Mouse (Mus musculus): ENCODE results near the gene 9530077C05Rik. TPM values are rescaled to one million over a fixed set of nuclear protein-coding genes. Genes with fewer than 3 reads are reported as not detected.
A peak's percentile ranks its signal among the peaks of the same experiment; 100 is the strongest.

The 9530077C05Rik gene
- total RNA-seq, 2 experiments from 2014 or later = 2.1 to 2.2 TPM

DNA sequence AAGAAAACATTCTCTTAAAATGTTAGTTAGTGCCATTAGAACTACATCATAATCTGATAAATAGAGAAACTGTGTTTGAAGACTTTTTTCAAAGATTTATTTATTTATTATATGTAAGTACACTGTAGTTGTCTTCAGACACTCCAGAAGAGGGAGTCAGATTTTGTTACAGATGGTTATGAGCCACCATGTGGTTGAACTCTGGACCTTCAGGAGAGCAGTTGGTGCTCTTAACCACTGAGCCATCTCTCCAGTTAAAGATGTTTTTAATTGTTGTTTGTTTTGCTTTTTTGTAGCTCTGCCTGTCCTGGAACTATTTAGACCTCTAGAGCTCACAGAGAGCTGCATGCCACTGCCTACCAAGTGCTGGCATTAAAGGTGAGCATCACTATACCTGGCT lies 43.7 kb downstream of the 9530077C05Rik start:
- ATAC-seq (replicated peaks; ENCODE audit: poor library complexity) = no peak

GRCm38 (mm10) chr9:22457142-22457835 lies 46.0 kb downstream of the 9530077C05Rik start:
- ATAC-seq (replicated peaks; ENCODE audit: poor library complexity) = no peak

- no peak for ATAC-seq (replicated peaks; ENCODE audit: poor library complexity)
Measured at GRCm38 (mm10) chr9:22461946-22462345, 50.6 kb downstream of the 9530077C05Rik start.

DNA sequence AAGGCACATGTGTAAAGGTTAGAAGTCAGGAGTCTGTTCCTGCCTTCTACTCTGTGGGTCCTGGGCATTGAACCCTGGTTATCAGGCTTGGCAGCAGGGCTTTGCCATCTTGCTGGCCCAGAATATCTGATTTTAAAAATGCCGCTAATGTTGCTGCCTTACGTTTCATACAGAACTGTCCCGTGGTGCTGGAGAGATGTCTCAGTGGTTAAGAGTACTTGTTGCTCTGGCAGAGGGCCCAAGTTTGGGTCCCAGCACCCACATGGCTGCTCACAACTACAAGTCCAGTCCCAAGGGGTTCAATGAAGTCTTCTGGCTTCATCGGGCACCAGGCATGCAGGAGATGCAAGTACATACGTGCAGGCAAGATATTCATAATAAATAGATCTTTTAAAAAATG lies 54.9 kb downstream of the 9530077C05Rik start:
- ATAC-seq (replicated peaks; ENCODE audit: poor library complexity) = peak; percentile 20; the same call in 1 of the 2 replicates

DNA sequence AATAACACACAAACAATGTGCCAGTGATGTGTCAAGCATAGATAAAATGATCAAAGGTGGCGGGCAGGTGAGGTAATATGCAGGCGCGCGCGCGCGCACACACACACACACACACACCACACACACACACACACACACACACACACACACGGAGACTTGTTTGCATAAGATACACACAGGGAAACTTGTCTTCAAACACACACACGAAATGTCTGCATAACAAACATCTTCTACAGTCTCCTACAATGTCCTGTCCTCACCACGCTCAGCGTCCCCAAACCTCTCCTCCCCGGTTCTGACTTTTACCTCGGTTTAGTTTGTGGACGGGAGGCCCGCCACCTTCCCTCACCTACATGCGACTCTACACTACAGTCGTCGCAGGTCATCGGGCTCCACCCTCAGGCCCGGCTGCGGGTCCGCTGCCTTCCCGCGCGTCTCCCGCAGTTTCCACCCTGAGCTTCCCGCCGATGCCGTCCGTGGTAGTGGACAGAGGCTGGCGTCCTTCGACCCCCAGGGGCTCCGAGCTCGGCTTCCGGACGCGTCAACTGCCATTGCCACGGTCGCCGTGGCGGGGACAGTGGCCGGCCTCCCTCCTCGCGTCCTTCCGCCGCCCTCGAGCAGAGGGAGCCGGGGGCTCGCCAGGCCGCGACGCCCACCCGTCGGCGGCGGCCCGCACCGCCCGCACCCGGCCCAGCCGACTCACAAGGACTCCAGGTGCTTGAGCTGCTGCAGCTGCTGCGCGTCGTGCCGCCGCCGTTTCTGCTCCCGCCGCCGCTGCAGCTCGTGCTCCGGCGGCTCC lies 56.3 kb downstream of the 9530077C05Rik start:
- ATAC-seq (replicated peaks; ENCODE audit: poor library complexity) = peak; percentile 63

DNA sequence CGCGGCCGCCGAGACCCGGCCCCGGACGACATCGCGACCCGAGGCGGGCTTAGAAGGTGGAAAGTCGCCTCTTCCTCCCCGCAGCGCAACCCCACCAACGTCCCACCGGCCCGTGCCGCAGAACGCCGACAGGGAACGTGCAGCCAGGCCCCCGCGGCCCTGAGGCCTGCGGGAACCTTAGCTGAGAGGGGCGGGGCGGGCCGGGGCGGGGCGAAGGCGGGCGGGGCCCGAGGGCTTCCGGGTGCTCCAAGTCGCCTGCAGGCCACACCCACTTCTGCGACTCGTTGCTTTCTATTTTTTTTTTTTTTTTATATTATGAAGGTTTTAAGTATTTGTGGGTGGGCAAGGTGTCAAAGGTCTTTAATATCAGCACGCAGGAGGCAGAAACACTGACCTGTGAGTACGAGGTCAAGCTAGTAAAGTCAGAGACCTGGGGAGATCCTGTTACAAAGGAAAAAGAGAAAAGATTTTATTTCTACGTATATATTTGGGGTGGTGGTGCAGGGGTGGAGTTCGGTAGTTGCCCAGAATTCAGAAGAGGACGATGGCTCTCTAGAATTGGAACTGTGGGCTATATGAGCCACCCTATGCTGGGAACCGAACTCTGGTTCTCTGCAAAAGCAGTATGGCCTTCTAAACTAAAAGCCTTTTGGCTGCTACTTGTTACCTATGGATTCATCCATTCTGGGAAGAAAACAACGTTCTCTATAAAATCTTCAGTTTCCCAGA lies 57.0 kb downstream of the 9530077C05Rik start:
- ATAC-seq (replicated peaks; ENCODE audit: poor library complexity) = peak; percentile 78

DNA sequence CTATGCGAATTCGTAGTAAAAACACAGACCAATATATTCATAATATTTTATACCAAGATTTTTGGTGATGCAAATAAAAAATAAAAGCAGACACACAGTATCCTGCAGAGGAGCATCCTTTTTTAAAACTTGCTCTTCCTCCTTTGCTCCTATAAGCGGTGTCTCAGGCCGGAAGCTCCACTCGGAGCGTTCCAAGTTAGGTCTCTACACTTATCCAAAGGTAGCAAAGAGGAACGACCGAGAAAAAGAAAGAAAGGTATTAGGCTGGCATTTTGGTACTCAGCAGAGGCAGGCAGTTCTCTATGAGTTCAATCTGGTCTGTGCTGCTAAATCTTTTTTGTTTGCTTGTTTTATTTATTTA lies 57.6 kb downstream of the 9530077C05Rik start:
- no peak for ATAC-seq (replicated peaks; ENCODE audit: poor library complexity)

DNA sequence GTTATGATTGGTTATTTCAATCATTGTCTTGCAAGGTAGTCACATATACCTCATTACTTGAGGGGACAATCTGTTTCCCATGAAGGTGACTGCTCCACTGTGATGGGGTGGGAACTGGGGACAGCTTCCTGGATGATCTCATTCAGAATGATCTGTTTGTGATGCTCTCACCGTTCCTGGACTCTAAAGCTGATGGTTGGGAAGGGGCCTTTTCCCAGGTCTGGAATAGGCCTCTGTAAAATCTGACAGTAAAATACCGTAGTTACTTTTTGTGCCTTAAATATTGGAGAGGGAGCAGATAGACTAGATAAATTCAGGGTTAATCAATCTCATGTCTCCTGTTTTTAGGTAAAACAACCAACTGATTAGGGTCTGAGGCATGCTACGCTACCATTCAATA lies 58.3 kb downstream of the 9530077C05Rik start, which contains the start of gene Rp9:
Gene Rp9, minus strand, starts transcription at position 101 of the 400 bp plus-strand sequence.
- ATAC-seq (replicated peaks; ENCODE audit: poor library complexity) = no peak

- ATAC-seq (replicated peaks; ENCODE audit: poor library complexity) = peak; percentile 97
Measured at GRCm38 (mm10) chr9:22475424-22475868, 64.1 kb downstream of the 9530077C05Rik start, which contains the start of gene Bbs9. Bbs9 (plus strand) TSS chr9:22475715.

GRCm38 (mm10) chr9:22476265-22476664 lies 65.0 kb downstream of the 9530077C05Rik start:
- ATAC-seq (replicated peaks; ENCODE audit: poor library complexity) = no peak

DNA sequence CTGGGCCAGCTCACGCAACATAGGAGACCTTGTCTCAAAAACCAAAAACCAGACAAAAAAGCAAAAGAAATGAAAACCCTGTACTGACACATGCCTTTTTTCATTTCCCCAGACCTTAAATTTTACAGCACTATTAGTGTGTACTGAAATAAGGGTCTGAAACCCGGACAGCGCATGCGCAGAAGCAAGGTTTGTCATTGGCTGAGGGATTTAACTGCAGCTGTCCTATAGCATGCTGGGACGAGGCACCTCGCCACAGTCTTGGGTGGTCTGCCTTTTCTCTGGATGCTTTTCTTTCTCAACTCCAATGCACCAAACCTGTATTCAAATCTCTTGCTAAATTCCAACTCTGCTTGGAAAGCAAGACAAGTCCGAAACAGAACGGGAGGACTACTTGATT lies 67.6 kb downstream of the 9530077C05Rik start:
- ATAC-seq (replicated peaks; ENCODE audit: poor library complexity) = no peak

GRCm38 (mm10) chr9:22483866-22484561 lies 72.7 kb downstream of the 9530077C05Rik start:
- ATAC-seq (replicated peaks; ENCODE audit: poor library complexity) = no peak

DNA sequence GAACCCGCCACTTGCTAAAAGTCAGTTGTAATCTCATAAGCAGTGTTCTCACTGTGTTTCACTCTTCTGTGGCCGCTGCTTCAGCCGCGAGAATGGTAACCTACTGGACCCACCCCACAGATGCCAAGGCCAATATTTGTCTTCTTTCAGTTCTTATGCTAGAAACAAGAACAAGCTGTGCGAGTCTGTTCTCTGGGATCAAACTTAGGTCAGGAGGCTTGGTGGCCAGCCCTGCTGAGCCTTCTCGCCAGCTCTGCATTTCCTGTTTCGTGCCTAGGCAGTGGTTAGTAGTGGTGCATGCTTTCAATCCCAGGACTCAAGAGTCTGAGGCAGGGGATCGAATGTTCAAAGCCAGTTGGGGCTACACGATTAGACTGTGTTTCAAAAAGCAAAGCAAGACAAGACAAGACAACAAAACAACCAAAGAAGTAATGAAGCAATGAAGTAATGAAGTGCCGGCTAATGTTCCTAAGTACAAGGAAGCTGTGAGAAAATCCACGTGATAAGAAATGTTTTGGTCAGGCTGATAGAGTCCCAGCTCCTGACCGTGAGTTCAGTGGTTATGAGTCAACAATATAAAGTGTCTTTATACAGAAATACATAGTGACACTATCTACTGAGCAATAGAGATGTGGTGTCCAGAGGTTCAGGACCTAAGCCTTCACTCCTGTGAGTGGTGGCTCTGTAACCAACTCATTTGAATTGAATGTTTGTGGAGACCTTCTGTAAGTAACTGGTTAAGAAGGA lies 73.4 kb downstream of the 9530077C05Rik start:
- no peak for ATAC-seq (replicated peaks; ENCODE audit: poor library complexity)

GRCm38 (mm10) chr9:22486211-22486610 lies 74.9 kb downstream of the 9530077C05Rik start:
- ATAC-seq (replicated peaks; ENCODE audit: poor library complexity) = no peak

DNA sequence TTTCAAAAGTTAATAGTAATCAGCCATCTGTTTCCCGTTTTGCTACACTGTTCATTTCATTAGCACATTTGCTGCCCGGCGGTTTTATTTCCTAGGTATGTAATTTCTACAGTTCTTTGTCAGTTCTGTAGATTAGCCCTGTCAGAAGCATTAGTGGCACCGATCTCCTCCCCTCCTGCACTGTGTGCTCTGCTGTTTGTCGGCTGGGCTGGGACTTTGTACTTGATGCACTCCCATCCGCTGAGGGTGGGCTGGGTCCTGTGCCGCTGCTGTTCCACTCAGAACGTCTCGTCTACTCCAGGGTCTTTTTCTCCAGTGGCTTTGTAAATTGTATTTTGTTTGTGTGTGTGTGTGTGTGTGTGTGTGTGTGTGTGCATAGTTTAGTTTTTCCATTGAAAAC lies 77.7 kb downstream of the 9530077C05Rik start:
- ATAC-seq (replicated peaks; ENCODE audit: poor library complexity) = no peak

Other genes with a start within 250 kb of the 9530077C05Rik start
- gene Zfp872, start 223.4 kb upstream of the 9530077C05Rik start, total RNA-seq (2015) = not detected in 2 replicates
- not detected in 2 replicates for gene Zfp872, start 223.4 kb upstream of the 9530077C05Rik start, total RNA-seq (2017)
- gene Zfp809, start 185.8 kb upstream of the 9530077C05Rik start, total RNA-seq (2015) = 42.9 and 52.0 TPM in 2 replicates
- 28.8 and 32.3 TPM in 2 replicates for gene Zfp809, start 185.8 kb upstream of the 9530077C05Rik start, total RNA-seq (2017)
- gene Zfp599, start 151.6 kb upstream of the 9530077C05Rik start, total RNA-seq (2015) = 6.0 and 7.1 TPM in 2 replicates
- gene Zfp599, start 151.6 kb upstream of the 9530077C05Rik start, total RNA-seq (2017) = 8.0 and 9.0 TPM in 2 replicates
- gene Zfp810, start 103.9 kb upstream of the 9530077C05Rik start, total RNA-seq (2015) = 10.2 and 10.9 TPM in 2 replicates
- gene Zfp810, start 103.9 kb upstream of the 9530077C05Rik start, total RNA-seq (2017) = 14.7 and 15.1 TPM in 2 replicates
- 68.3 and 76.2 TPM in 2 replicates for gene Anln, start 22.3 kb upstream of the 9530077C05Rik start, total RNA-seq (2015)
- 44.9 and 58.8 TPM in 2 replicates for gene Anln, start 22.3 kb upstream of the 9530077C05Rik start, total RNA-seq (2017)
- not detected in 2 replicates for gene Gm17545, start 42.8 kb downstream of the 9530077C05Rik start, total RNA-seq (2015)
- gene Gm17545, start 42.8 kb downstream of the 9530077C05Rik start, total RNA-seq (2017) = not detected in 2 replicates
- gene Rp9, start 58.2 kb downstream of the 9530077C05Rik start, total RNA-seq (2015) = 129 and 142 TPM in 2 replicates
- 178 and 208 TPM in 2 replicates for gene Rp9, start 58.2 kb downstream of the 9530077C05Rik start, total RNA-seq (2017)
- 16.9 and 20.8 TPM in 2 replicates for gene Bbs9, start 64.2 kb downstream of the 9530077C05Rik start, total RNA-seq (2015)
- 18.9 and 21.3 TPM in 2 replicates for gene Bbs9, start 64.2 kb downstream of the 9530077C05Rik start, total RNA-seq (2017)